Mouse (Mus musculus) erythroblast, adult 5-6 weeks (primary cell): ENCODE data around the gene Tspan9. TPM values are rescaled to one million over a fixed set of nuclear protein-coding genes. Genes with fewer than 3 reads are reported as not detected.

Experiments used
- ATAC-seq: replicated peaks from 2 replicates; pipeline ENCODE4 v1.8.0; 2016; ENCODE audit warnings: moderate number of reproducible peaks, mild to moderate bottlenecking, moderate TSS enrichment, inconsistent platforms; ENCODE audit not compliant: poor library complexity, low FRiP score, severe bottlenecking
- total RNA-seq, 2 experiments: library from RNA; stranded (forward) in 1 of 2; stranded (reverse) in 1 of 2; fragments of 150-400 nt in 1 of 2; fragments of 200-764, 138-1000 nt in 1 of 2; gene quantifications; 2 replicates each; pipeline versions ENCODE4 v1.2.3 to v1.2.4; 2015 to 2017; ENCODE audit warnings: low replicate concordance in 2 of 2

Gene Tspan9
- total RNA-seq, 2 experiments from 2014 or later, result 0.26 TPM; not detected in 1

GRCm38 (mm10) chr6:128030475-128030874 is 112.9 kb downstream of the Tspan9 start:
- ATAC-seq, result no peak

- ATAC-seq, result no peak
These were observed 113.7 kb downstream of the Tspan9 start for GRCm38 (mm10) chr6:128029517-128030348.

GRCm38 (mm10) chr6:128028116-128028940 is 115.1 kb downstream of the Tspan9 start:
- no peak for ATAC-seq

- no peak for ATAC-seq
These were observed 117.4 kb downstream of the Tspan9 start for GRCm38 (mm10) chr6:128025997-128026396.

GRCm38 (mm10) chr6:128025581-128025980 is 117.8 kb downstream of the Tspan9 start:
- no peak for ATAC-seq

- ATAC-seq, result no peak
These were observed 121.2 kb downstream of the Tspan9 start for GRCm38 (mm10) chr6:128022207-128022606.

- ATAC-seq, result no peak
These were observed 121.5 kb downstream of the Tspan9 start for GRCm38 (mm10) chr6:128021931-128022202.

GRCm38 (mm10) chr6:128021106-128021930 is 122.1 kb downstream of the Tspan9 start:
- ATAC-seq, result no peak

GRCm38 (mm10) chr6:128020521-128021057 is 122.8 kb downstream of the Tspan9 start:
- no peak for ATAC-seq

GRCm38 (mm10) chr6:128020053-128020452 is 123.3 kb downstream of the Tspan9 start:
- no peak for ATAC-seq

- ATAC-seq, result no peak
These were observed 124.3 kb downstream of the Tspan9 start for GRCm38 (mm10) chr6:128019119-128019518.

- ATAC-seq, result no peak
These were observed 128.1 kb downstream of the Tspan9 start for GRCm38 (mm10) chr6:128015304-128015703.

GRCm38 (mm10) chr6:128011781-128012180 is 131.6 kb downstream of the Tspan9 start:
- no peak for ATAC-seq

GRCm38 (mm10) chr6:128011071-128011477 is 132.3 kb downstream of the Tspan9 start:
- no peak for ATAC-seq

GRCm38 (mm10) chr6:128010135-128010971 is 133.0 kb downstream of the Tspan9 start:
- ATAC-seq, result no peak

- ATAC-seq, result no peak
These were observed 135.3 kb downstream of the Tspan9 start for GRCm38 (mm10) chr6:128007982-128008562.

GRCm38 (mm10) chr6:128007241-128007701 is 136.1 kb downstream of the Tspan9 start:
- no peak for ATAC-seq

- ATAC-seq, result no peak
These were observed 137.2 kb downstream of the Tspan9 start for GRCm38 (mm10) chr6:128006156-128006555.

- no peak for ATAC-seq
These were observed 138.8 kb downstream of the Tspan9 start for GRCm38 (mm10) chr6:128004544-128004943.
